Mouse (Mus musculus): ENCODE measurements around the gene Nudc.

Gene Nudc

GRCm38 (mm10) chr4:133545272-133546231 lies at the start of gene Nudc:
Nudc (minus strand) TSS chr4:133545996.
- peak; percentile 88 for DNase-seq (ENCODE audit: low spot score)

- DNase-seq (ENCODE audit: low spot score), result no peak
Measured at GRCm38 (mm10) chr4:133595538-133595937, 49.7 kb upstream of the Nudc start.

- peak; percentile 56 for DNase-seq (ENCODE audit: low spot score)
Measured at GRCm38 (mm10) chr4:133592570-133592969, 46.8 kb upstream of the Nudc start.

GRCm38 (mm10) chr4:133584059-133584951 lies 38.5 kb upstream of the Nudc start, which contains the start of gene Gpn2:
Gpn2 (plus strand) TSS chr4:133584362.
- peak; percentile 52 for DNase-seq (ENCODE audit: low spot score)

- no peak for DNase-seq (ENCODE audit: low spot score)
Measured at GRCm38 (mm10) chr4:133583690-133584058, 37.9 kb upstream of the Nudc start.

GRCm38 (mm10) chr4:133577983-133578382 lies 32.2 kb upstream of the Nudc start:
- DNase-seq (ENCODE audit: low spot score), result no peak

- DNase-seq (ENCODE audit: low spot score), result no peak
Measured at GRCm38 (mm10) chr4:133574843-133575202, 29.0 kb upstream of the Nudc start.

GRCm38 (mm10) chr4:133574070-133574842 lies 28.5 kb upstream of the Nudc start, which contains the start of gene Gpatch3:
Gpatch3 (plus strand) TSS chr4:133574745.
- peak; percentile 80 for DNase-seq (ENCODE audit: low spot score)

GRCm38 (mm10) chr4:133570066-133570466 lies 24.3 kb upstream of the Nudc start:
- DNase-seq (ENCODE audit: low spot score), result no peak

- DNase-seq (ENCODE audit: low spot score), result no peak
Measured at GRCm38 (mm10) chr4:133569291-133570065, 23.7 kb upstream of the Nudc start.

GRCm38 (mm10) chr4:133567251-133567650 lies 21.5 kb upstream of the Nudc start:
- no peak for DNase-seq (ENCODE audit: low spot score)

- DNase-seq (ENCODE audit: low spot score), result no peak
Measured at GRCm38 (mm10) chr4:133563123-133563571, 17.4 kb upstream of the Nudc start.

GRCm38 (mm10) chr4:133561622-133562021 lies 15.8 kb upstream of the Nudc start:
- no peak for DNase-seq (ENCODE audit: low spot score)

- no peak for DNase-seq (ENCODE audit: low spot score)
Measured at GRCm38 (mm10) chr4:133559846-133560245, 14.1 kb upstream of the Nudc start.

- DNase-seq (ENCODE audit: low spot score), result no peak
Measured at GRCm38 (mm10) chr4:133557041-133557717, 11.4 kb upstream of the Nudc start.

GRCm38 (mm10) chr4:133553448-133554330 lies 7.9 kb upstream of the Nudc start:
- no peak for DNase-seq (ENCODE audit: low spot score)

GRCm38 (mm10) chr4:133552768-133553447 lies 7.1 kb upstream of the Nudc start, which contains the start of gene Nr0b2:
Nr0b2 (plus strand) TSS chr4:133553376.
- DNase-seq (ENCODE audit: low spot score), result no peak

- no peak for DNase-seq (ENCODE audit: low spot score)
Measured at GRCm38 (mm10) chr4:133552029-133552428, 6.2 kb upstream of the Nudc start.

- no peak for DNase-seq (ENCODE audit: low spot score)
Measured at GRCm38 (mm10) chr4:133536652-133537051, 9.1 kb downstream of the Nudc start.

All from ovary, postnatal 14 days (tissue).